Mouse (Mus musculus) brown adipose tissue, adult 24 weeks (tissue): ENCODE measurements at regions not wholly inside any gene's neighbourhood (a gene's known extent, or its start where the extent isn't known, plus 50 kb on each side); places are given as distances from the start of the nearest gene placed in this dataset.

ENCODE experiments used
- H3K27ac ChIP-seq: fragments of 200-500 bp; replicated peaks from 2 replicates; pipeline ENCODE4 v1.5.1; 2012; ENCODE audit warnings: low read depth, mild to moderate bottlenecking, low read length
- H3K4me1 ChIP-seq: fragments of 200-500 bp; 2 replicates; pipeline ENCODE4 v1.6.1; 2012; ENCODE audit warnings: low read length, mixed read lengths; ENCODE audit not compliant: control insufficient read depth, insufficient read depth, insufficient read length
- H3K4me3 ChIP-seq: fragments of 200-500 bp; 2 replicates; pipeline ENCODE4 v1.5.1; 2012; ENCODE audit warnings: low read depth, mild to moderate bottlenecking, low read length, moderate library complexity; ENCODE audit not compliant: insufficient read depth

GRCm38 (mm10) chr6:31216206-31217059, 182.1 kb upstream of the Mkln1 start:
- Histone ChIP-seq H3K27ac (peak overlapping the region; percentile 98), H3K4me1 (peaks cover 9% of the 10 kb centered on the region), H3K4me3 (peak overlapping the region; percentile 90)

GRCm38 (mm10) chr6:31217060-31217541, 181.4 kb upstream of the Mkln1 start:
- peak overlapping the region; percentile 90 for H3K4me3 ChIP-seq
- peak overlapping the region; percentile 98 for H3K27ac ChIP-seq
- peaks cover 8% of the 10 kb centered on the region for H3K4me1 ChIP-seq

DNA sequence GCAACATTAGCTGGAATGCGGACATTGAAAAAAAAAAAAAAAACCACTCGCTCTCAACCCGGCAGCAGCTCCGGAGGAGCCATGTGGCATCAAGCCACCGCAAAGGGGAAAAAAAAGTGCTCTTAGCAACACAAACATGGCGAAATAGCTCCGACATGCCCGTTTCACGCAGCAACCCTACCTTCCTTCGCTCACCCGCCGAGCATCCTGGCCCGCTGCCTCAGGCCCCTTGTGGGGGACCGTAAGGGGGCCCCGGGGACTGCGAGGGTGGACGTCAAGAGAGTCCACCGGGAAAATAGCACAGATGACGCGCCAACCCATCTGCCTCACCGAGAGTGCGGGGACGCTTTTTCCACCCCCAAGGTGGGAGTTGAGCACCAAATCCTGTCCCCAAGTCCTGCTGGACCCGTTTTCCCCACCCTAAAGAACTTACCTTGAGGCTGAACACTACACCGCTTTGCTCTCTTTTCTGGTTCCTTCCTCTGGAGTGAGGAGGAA, 180.8 kb upstream of the Mkln1 start:
- H3K4me1 ChIP-seq, result peaks cover 6% of the 10 kb centered on the region
- H3K4me3 ChIP-seq, result peak overlapping the region; percentile 90
- H3K27ac ChIP-seq, result peak overlapping the region; percentile 98

GRCm38 (mm10) chr6:31218139-31218750, 180.3 kb upstream of the Mkln1 start:
- Histone ChIP-seq H3K27ac (peak overlapping the region; percentile 98), H3K4me1 (peaks cover 2% of the 10 kb centered on the region)

DNA sequence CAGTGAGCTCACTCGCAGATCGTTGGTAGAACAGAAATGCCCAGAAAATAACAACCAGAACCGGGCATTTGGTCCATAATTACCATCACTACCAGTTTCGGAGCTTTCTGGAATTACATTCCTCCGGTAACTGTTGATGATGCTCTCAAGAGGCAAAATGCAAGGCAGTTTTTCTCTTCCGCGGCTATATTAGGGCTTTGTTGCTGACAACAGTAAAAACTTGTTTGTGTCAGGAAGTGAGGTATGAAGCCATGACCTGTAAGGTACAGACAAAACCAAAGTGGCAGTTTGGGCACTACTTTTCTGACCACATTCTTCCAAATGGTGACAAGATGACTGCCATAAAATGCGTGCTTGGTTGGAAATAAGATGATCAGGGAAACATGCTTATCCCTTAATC, 179.7 kb upstream of the Mkln1 start:
- H3K4me3 ChIP-seq, result peak overlapping the region; percentile 90
- H3K27ac ChIP-seq, result peak overlapping the region; percentile 98
- H3K4me1 ChIP-seq, result no peaks in the 10 kb centered on the region; the same call in 1 of the 2 replicates

More at GRCm38 (mm10) chr6:31218139-31218750, 180.3 kb upstream of the Mkln1 start:
- peak overlapping the region; percentile 90 for H3K4me3 ChIP-seq

DNA sequence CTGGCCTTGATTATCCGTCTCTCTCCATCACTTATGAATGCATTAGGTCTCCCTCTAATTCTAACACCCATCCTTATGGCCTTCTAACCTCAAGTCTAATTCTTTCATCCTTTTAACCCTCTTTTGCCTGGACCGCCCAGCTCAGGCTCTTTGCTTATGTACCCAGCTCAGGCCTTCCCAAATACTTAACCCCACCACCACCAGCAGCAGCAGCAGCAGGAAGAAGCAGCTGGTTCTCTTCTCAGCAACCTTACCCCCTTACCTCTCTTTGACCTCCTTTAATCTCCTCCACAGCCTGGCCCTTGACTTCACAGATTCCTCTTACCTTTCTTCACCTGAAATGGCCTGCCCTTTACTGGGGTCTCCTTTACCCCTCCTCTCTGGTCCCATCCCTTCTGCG, 178.8 kb upstream of the Mkln1 start:
- peak overlapping the region; percentile 97 for H3K27ac ChIP-seq
- peak overlapping the region; percentile 90 for H3K4me3 ChIP-seq
- no peaks in the 10 kb centered on the region for H3K4me1 ChIP-seq

DNA sequence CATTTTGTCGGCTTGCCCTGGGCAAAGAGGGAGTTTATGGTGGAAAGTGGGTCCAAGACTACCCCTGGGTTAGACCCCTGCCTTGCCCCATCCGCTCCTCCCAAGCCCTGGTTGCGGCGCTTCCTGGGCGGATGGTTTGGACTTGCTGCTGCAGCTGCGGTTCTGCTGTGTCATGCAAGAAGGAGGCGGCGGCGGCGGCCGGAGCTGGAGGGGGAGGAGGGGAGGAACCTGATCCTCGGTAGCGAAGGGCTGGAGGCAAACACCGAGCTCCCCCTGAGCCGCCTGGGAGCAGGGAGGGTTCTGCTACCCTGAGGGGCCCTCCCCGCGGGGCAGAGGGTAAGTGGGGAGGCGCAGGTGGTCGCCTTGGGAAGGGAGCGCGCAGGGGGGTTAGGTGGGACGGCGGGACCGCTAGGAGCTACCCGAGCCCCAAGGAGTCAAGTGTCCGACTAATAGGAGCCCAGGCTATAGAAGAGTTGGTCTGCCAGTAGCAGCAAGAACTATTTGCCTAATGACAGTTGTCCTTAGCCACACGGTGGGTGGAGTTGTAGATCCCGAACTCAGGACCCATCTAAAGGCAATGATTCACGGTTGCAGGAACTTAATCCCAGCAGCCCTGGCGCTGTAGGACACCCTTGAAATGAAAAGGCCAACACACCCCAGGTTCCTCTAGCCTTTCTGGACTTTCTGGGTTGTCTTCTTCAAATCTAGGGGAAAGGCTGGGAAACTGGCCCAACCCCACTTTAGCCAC, 178.2 kb upstream of the Mkln1 start:
- Histone ChIP-seq H3K4me1 (no peaks in the 10 kb centered on the region), H3K27ac (peak overlapping the region; percentile 97), H3K4me3 (peak overlapping the region; percentile 90)

DNA sequence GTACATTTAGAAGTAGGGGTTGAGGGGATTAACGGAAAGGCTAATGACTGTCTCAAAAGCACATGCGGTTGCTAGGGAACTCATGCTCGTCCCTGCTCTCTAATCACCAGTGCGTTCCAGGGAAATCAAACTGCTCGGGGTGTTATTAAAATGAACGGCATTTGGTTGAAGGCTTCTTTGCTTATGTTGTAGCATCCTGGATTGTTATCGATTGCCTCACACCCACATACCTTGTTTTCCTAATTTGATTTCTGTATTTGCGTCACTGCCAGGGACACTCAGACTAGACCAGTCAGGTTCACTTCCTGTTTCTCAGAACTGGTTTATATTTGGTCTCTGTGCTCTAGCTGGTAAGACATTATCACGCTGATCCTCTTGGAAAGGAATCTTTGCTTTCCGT, 177.0 kb upstream of the Mkln1 start:
- Histone ChIP-seq H3K27ac (peak overlapping the region; percentile 91), H3K4me3 (peak overlapping the region; percentile 38)

DNA sequence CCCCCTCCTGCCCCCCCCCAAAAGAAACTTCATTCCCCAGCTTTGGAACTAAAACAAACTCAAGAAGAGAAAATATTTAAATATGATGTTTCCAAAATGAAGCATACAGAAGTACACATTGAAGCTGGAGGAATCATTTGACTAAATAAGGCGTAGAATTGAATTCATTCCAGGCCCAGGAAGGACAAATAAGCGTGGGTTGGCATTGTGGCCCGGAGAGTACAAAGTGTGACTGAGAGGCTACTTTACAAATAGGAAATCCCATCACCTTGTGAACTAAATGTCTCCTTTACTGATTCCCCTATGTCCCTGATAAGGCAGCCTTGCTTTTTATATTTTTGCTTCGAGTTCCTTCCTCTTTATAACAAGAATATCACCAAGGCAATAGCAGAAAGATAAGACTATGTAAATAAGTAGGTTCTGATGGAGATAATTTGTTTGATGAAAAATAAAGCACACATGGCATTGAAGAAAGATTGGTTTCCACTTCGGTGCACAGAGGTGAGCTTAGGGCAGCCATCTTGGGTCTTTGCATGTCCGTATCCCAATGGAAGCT, 176.4 kb upstream of the Mkln1 start:
- Histone ChIP-seq H3K27ac (peak overlapping the region; percentile 91), H3K4me3 (no peak overlapping the region), H3K4me1 (no peaks in the 10 kb centered on the region)

More for the DNA sequence above, 177.0 kb upstream of the Mkln1 start:
- no peaks in the 10 kb centered on the region for H3K4me1 ChIP-seq

DNA sequence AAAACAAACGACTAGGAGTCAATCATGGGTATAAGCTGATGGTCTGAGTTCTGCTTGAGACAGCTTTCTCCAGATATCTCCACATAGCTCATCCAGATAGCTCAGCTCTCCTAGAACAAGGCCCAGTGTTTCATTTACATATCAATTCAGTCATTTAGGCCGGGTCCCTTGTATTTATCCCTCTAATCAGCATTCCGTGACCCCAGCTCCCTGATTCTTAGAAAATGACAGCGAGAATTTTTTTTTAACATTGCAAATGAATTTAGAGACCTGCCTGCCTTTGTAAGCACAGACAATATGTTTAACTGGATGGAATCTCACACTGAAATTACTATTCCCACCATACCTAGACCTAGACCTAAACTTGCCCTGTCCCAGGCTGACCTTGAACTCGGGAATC, 171.1 kb upstream of the Mkln1 start:
- no peak overlapping the region for H3K27ac ChIP-seq
- H3K4me1 ChIP-seq, result peaks cover 4% of the 10 kb centered on the region; the same call in 1 of the 2 replicates

DNA sequence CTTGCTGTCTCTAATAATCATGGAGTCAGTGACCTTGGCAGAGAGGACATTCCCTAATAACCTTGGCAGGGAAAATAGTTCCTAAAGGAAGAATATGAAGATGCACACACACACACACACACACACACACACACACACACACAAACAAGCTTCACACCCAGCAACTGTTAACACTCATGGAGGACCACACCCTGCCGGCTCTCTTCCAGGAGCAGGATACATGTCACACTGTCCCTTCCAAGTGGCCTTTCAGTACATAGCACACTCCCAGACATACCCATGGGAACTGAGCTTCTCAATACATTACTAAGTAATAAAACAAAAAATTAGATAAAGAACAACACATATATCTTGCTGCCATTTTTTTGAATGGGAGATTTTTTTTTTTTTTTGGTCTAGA, 170.5 kb upstream of the Mkln1 start:
- no peak overlapping the region for H3K4me3 ChIP-seq
- H3K27ac ChIP-seq, result peak overlapping the region; percentile 56
- H3K4me1 ChIP-seq, result peaks cover 4% of the 10 kb centered on the region; the same call in 1 of the 2 replicates

More for the DNA sequence above, 171.1 kb upstream of the Mkln1 start:
- H3K4me3 ChIP-seq, result no peak overlapping the region

DNA sequence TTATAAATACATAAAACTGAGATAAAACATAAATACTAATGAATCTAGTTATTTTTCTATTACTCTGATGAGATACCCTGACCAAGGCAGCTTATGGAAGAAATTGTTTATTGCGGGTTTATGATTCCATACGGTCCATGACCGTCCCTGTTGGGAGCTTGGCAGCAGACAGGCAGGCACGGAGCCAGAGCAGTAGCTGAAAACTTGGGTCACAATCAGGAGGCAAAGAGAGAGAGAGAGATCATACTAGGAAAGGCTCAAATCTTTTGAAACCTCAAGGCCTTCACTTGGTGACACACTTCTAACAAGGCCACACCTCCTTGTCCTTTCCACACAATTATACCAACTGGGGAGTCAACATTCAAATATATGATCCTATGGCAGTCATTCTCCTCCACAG, 166.7 kb upstream of the Mkln1 start:
- Histone ChIP-seq H3K4me3 (no peak overlapping the region), H3K4me1 (peaks cover 4% of the 10 kb centered on the region; the same call in 1 of the 2 replicates), H3K27ac (peak overlapping the region; percentile 14; the same call in 1 of the 2 replicates)

DNA sequence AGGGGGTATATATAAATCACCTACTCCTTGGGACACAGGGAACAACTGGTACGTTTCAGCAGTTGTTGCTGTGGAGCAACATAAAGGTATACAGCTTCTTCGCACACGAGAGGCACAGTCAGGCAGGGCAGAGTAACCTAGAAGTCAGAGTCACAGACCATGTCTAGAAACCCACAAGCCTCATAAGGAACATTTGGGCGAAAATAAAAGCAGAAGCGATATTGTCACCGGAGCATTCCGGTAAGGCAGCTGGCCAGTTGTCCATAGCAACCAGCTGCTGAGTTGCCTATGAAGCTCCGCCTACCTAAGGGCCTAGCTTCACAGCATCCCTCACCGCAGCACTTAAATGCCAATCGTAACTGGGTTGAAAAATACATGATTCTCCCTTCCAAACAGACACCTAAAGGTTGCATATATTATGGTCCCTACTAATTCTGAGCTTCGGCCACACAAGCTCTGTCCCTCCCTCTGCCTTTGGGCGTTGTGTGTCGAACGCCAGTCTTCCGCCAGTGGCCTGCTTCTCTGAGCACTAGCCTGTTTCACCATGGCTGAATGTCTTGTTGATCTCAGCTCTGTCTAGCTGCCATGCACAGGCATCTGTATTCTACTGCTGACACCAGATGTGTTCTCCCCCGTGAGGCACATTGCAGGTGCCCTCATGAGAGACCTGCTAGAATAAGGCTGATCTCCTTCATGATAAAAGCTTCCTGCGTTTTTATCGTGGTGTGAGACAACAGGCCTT, 165.1 kb upstream of the Mkln1 start:
- Histone ChIP-seq H3K4me3 (no peak overlapping the region), H3K27ac (no peak overlapping the region), H3K4me1 (peaks cover 2% of the 10 kb centered on the region; the same call in 1 of the 2 replicates)

- no peak overlapping the region for H3K27ac ChIP-seq
- H3K4me1 ChIP-seq, result peaks cover 2% of the 10 kb centered on the region; the same call in 1 of the 2 replicates
- H3K4me3 ChIP-seq, result no peak overlapping the region
Measured at GRCm38 (mm10) chr6:31240051-31240450, 158.5 kb upstream of the Mkln1 start.
